Mouse (Mus musculus): ENCODE data around the gene Ptpn11.

DNA sequence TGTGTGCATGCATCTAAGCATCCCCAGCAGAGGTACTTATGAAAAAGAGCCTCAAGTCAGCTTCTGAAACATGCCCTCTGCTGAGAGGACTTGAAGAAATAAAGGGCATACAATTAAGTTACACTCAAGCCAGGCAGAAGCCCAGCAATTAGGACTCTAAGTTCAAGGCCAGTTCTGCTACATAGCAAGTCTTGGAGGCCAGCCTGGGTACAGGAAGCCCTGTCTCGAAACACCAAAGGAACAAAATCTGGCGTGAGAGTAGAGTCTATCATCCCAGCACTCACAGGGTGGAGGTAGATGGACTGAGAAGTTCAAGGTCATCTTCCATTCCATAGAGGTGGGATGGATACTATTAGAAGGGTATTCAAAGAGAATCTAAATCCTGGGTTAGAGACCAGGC is 6.8 kb downstream of the Ptpn11 start:
- TF ChIP-seq MAFK (IDR thresholded peaks at IDR 0.05; ENCODE audit: insufficient read depth, low read depth, low read length) (no peak), ZNF384 (IDR thresholded peaks at IDR 0.05; ENCODE audit: low read depth, low read length) (no peak), HCFC1 (IDR thresholded peaks at IDR 0.05; ENCODE audit: borderline replicate concordance, insufficient read depth, low read length) (no peak), ZC3H11A (IDR thresholded peaks at IDR 0.05; ENCODE audit: borderline replicate concordance, low read depth, low read length) (no peak)

Measured in ES-E14 (cell line).